Mouse (Mus musculus): ENCODE measurements at regions not wholly inside any gene's neighbourhood (a gene's known extent, or its start where the extent isn't known, plus 50 kb on each side); places are given as distances from the start of the nearest gene placed in this dataset.

GRCm38 (mm10) chr10:45820986-45821655 lies 243.5 kb downstream of the Hace1 start:
- Histone ChIP-seq H3K4me2 (ENCODE audit: low read depth) (no peak overlapping the region), H3K27ac (ENCODE audit: low read depth, low read length) (no peak overlapping the region), H3K9ac (no peak overlapping the region), H3K9me3 (ENCODE audit: low read length) (no peaks in the 10 kb centered on the region), H3K4me3 (ENCODE audit: low read depth, low read length) (no peak overlapping the region), H3K4me1 (ENCODE audit: insufficient read depth) (no peaks in the 10 kb centered on the region), H3K27me3 (ENCODE audit: insufficient read depth, low read length) (no peaks in the 10 kb centered on the region), H3K36me3 (ENCODE audit: insufficient read depth) (no peaks in the 10 kb centered on the region)
- ATAC-seq (no peak), DNase-seq (no peak)
- 65% methylated on average over 8 of the region's 8 CpGs for WGBS
- no peak for TF ChIP-seq CTCF (IDR thresholded peaks at IDR 0.05; ENCODE audit: low read depth)

- Histone ChIP-seq H3K9ac (no peak overlapping the region), H3K4me2 (ENCODE audit: low read depth) (no peak overlapping the region), H3K27me3 (ENCODE audit: insufficient read depth, low read length) (no peaks in the 10 kb centered on the region), H3K9me3 (ENCODE audit: low read length) (no peaks in the 10 kb centered on the region), H3K36me3 (ENCODE audit: insufficient read depth) (no peaks in the 10 kb centered on the region), H3K4me1 (ENCODE audit: insufficient read depth) (no peaks in the 10 kb centered on the region), H3K4me3 (ENCODE audit: low read depth, low read length) (no peak overlapping the region), H3K27ac (ENCODE audit: low read depth, low read length) (no peak overlapping the region)
- 78% methylated on average over 1 of the region's 1 CpGs for WGBS
- TF ChIP-seq CTCF (IDR thresholded peaks at IDR 0.05; ENCODE audit: low read depth) = no peak
- DNase-seq (no peak), ATAC-seq (no peak)
These were observed 244.6 kb downstream of the Hace1 start for GRCm38 (mm10) chr10:45822251-45822650.

- Histone ChIP-seq H3K4me1 (ENCODE audit: insufficient read depth) (no peaks in the 10 kb centered on the region), H3K9ac (no peak overlapping the region), H3K36me3 (ENCODE audit: insufficient read depth) (no peaks in the 10 kb centered on the region), H3K9me3 (ENCODE audit: low read length) (no peaks in the 10 kb centered on the region), H3K4me3 (ENCODE audit: low read depth, low read length) (no peak overlapping the region), H3K27ac (ENCODE audit: low read depth, low read length) (no peak overlapping the region), H3K4me2 (ENCODE audit: low read depth) (no peak overlapping the region), H3K27me3 (ENCODE audit: insufficient read depth, low read length) (no peaks in the 10 kb centered on the region)
- no peak for TF ChIP-seq CTCF (IDR thresholded peaks at IDR 0.05; ENCODE audit: low read depth)
- WGBS = 55% methylated on average over 2 of the region's 2 CpGs
- peak; percentile 66; the same call in 1 of the 2 replicates for ATAC-seq
- DNase-seq = no peak
These were observed 246.0 kb downstream of the Hace1 start for GRCm38 (mm10) chr10:45823612-45824011.

- Histone ChIP-seq H3K9ac (no peak overlapping the region), H3K9me3 (ENCODE audit: low read length) (no peaks in the 10 kb centered on the region), H3K27ac (ENCODE audit: low read depth, low read length) (no peak overlapping the region), H3K36me3 (ENCODE audit: insufficient read depth) (no peaks in the 10 kb centered on the region), H3K4me1 (ENCODE audit: insufficient read depth) (no peaks in the 10 kb centered on the region), H3K4me3 (ENCODE audit: low read depth, low read length) (no peak overlapping the region), H3K27me3 (ENCODE audit: insufficient read depth, low read length) (no peaks in the 10 kb centered on the region), H3K4me2 (ENCODE audit: low read depth) (no peak overlapping the region)
- 87% methylated on average over 2 of the region's 2 CpGs for WGBS
- DNase-seq (no peak), ATAC-seq (no peak)
- TF ChIP-seq CTCF (IDR thresholded peaks at IDR 0.05; ENCODE audit: low read depth) = no peak
These were observed 271.0 kb downstream of the Hace1 start for GRCm38 (mm10) chr10:45848654-45849053.

- Histone ChIP-seq H3K36me3 (ENCODE audit: insufficient read depth) (no peaks in the 10 kb centered on the region), H3K9ac (no peak overlapping the region), H3K4me3 (ENCODE audit: low read depth, low read length) (no peak overlapping the region), H3K27me3 (ENCODE audit: insufficient read depth, low read length) (no peaks in the 10 kb centered on the region), H3K4me1 (ENCODE audit: insufficient read depth) (no peaks in the 10 kb centered on the region), H3K9me3 (ENCODE audit: low read length) (no peaks in the 10 kb centered on the region), H3K27ac (ENCODE audit: low read depth, low read length) (no peak overlapping the region), H3K4me2 (ENCODE audit: low read depth) (no peak overlapping the region)
- DNase-seq = no peak
- TF ChIP-seq CTCF (IDR thresholded peaks at IDR 0.05; ENCODE audit: low read depth) = no peak
- WGBS = 70% methylated on average over 1 of the region's 1 CpGs
- ATAC-seq = no peak
These were observed 272.2 kb downstream of the Hace1 start for GRCm38 (mm10) chr10:45849841-45850240.

- ATAC-seq = no peak
These were observed 273.0 kb downstream of the Hace1 start for GRCm38 (mm10) chr10:45850625-45851024.

GRCm38 (mm10) chr10:45852688-45853087 lies 275.1 kb downstream of the Hace1 start:
- DNase-seq (no peak), ATAC-seq (no peak)
- H3K9ac ChIP-seq = no peak overlapping the region
- no peak overlapping the region for H3K4me2 ChIP-seq (ENCODE audit: low read depth)
- H3K4me3 ChIP-seq (ENCODE audit: low read depth, low read length) = no peak overlapping the region
- no peaks in the 10 kb centered on the region for H3K4me1 ChIP-seq (ENCODE audit: insufficient read depth)
- no peak for TF ChIP-seq CTCF (IDR thresholded peaks at IDR 0.05; ENCODE audit: low read depth)
- H3K9me3 ChIP-seq (ENCODE audit: low read length) = no peaks in the 10 kb centered on the region
- no peaks in the 10 kb centered on the region for H3K27me3 ChIP-seq (ENCODE audit: insufficient read depth, low read length)
- H3K36me3 ChIP-seq (ENCODE audit: insufficient read depth) = no peaks in the 10 kb centered on the region
- 38% methylated on average over 5 of the region's 5 CpGs for WGBS
- H3K27ac ChIP-seq (ENCODE audit: low read depth, low read length) = no peak overlapping the region

More at GRCm38 (mm10) chr10:45850625-45851024, 273.0 kb downstream of the Hace1 start:
- Histone ChIP-seq H3K9me3 (ENCODE audit: low read length) (no peaks in the 10 kb centered on the region), H3K4me3 (ENCODE audit: low read depth, low read length) (no peak overlapping the region), H3K9ac (no peak overlapping the region), H3K4me2 (ENCODE audit: low read depth) (no peak overlapping the region), H3K27me3 (ENCODE audit: insufficient read depth, low read length) (no peaks in the 10 kb centered on the region), H3K36me3 (ENCODE audit: insufficient read depth) (no peaks in the 10 kb centered on the region), H3K27ac (ENCODE audit: low read depth, low read length) (no peak overlapping the region), H3K4me1 (ENCODE audit: insufficient read depth) (no peaks in the 10 kb centered on the region)
- 22% methylated on average over 6 of the region's 6 CpGs for WGBS
- peak; percentile 38 for DNase-seq
- no peak for TF ChIP-seq CTCF (IDR thresholded peaks at IDR 0.05; ENCODE audit: low read depth)

Data from forebrain, postnatal 0 days (tissue).